Mouse (Mus musculus): ENCODE results near the gene Saa3. TPM values are rescaled to one million over a fixed set of nuclear protein-coding genes. Genes with fewer than 3 reads are reported as not detected.

Saa3 gene
- polyA plus RNA-seq, 1 experiment from 2014 or later: 0.33 TPM

Other genes starting within 250 kb of the Saa3 start
- 27.2 and 32.6 TPM in 2 replicates for gene Sergef, start 75.9 kb downstream of the Saa3 start, polyA plus RNA-seq (2015; fragmentation: Nextera tagmentation; extraction: Ambion mirVana)
- gene Tph1, start 43.2 kb downstream of the Saa3 start, polyA plus RNA-seq (2015; fragmentation: Nextera tagmentation; extraction: Ambion mirVana): 0.35 and 0.93 TPM in 2 replicates
- gene Saal1, start 5.0 kb downstream of the Saa3 start, polyA plus RNA-seq (2015; fragmentation: Nextera tagmentation; extraction: Ambion mirVana): 20.8 and 22.3 TPM in 2 replicates
- not detected in 2 replicates for gene Saa4, start 16.9 kb upstream of the Saa3 start, polyA plus RNA-seq (2015; fragmentation: Nextera tagmentation; extraction: Ambion mirVana)
- not detected in 2 replicates for gene Saa1, start 27.3 kb upstream of the Saa3 start, polyA plus RNA-seq (2015; fragmentation: Nextera tagmentation; extraction: Ambion mirVana)
- gene Saa2, start 36.1 kb upstream of the Saa3 start, polyA plus RNA-seq (2015; fragmentation: Nextera tagmentation; extraction: Ambion mirVana): not detected in 2 replicates
- gene Hps5, start 80.4 kb upstream of the Saa3 start, polyA plus RNA-seq (2015; fragmentation: Nextera tagmentation; extraction: Ambion mirVana): 16.9 and 17.7 TPM in 2 replicates
- gene Gtf2h1, start 80.4 kb upstream of the Saa3 start, polyA plus RNA-seq (2015; fragmentation: Nextera tagmentation; extraction: Ambion mirVana): 52.3 and 56.7 TPM in 2 replicates
- 782 and 824 TPM in 2 replicates for gene Ldha, start 125.8 kb upstream of the Saa3 start, polyA plus RNA-seq (2015; fragmentation: Nextera tagmentation; extraction: Ambion mirVana)
- 0.20 TPM in 1 of 2 replicates, not detected in the other for gene Ldhc, start 145.5 kb upstream of the Saa3 start, polyA plus RNA-seq (2015; fragmentation: Nextera tagmentation; extraction: Ambion mirVana)
- gene Tsg101, start 204.3 kb upstream of the Saa3 start, polyA plus RNA-seq (2015; fragmentation: Nextera tagmentation; extraction: Ambion mirVana): 424 and 426 TPM in 2 replicates
- 7.7 and 8.9 TPM in 2 replicates for gene Uevld, start 242.8 kb upstream of the Saa3 start, polyA plus RNA-seq (2015; fragmentation: Nextera tagmentation; extraction: Ambion mirVana)

Data from forebrain, embryonic 16.5 days (tissue).